Mouse (Mus musculus) liver, embryonic 14.5 days (tissue): ENCODE data around the gene Rsc1a1.

ENCODE experiments used
- CTCF ChIP-seq: IDR thresholded peaks from 2 replicates; pipeline ENCODE4 v1.5.1; 2016; ENCODE audit warnings: antibody characterized with exemption, low read depth, control low read depth
- EP300 ChIP-seq: IDR thresholded peaks from 2 replicates; pipeline ENCODE4 v1.6.1; 2016; ENCODE audit warnings: antibody characterized with exemption, low read depth

- TF ChIP-seq CTCF: no peak
- no peak for TF ChIP-seq EP300
These were observed 4.5 kb downstream of the Rsc1a1 start for GRCm38 (mm10) chr4:141680892-141681291.
